Mouse (Mus musculus) adrenal gland, adult 10 weeks (tissue): ENCODE results near the gene Rfpl4b. TPM values are rescaled to one million over a fixed set of nuclear protein-coding genes. Genes with fewer than 3 reads are reported as not detected.

Experiments
- polyA plus RNA-seq: library from polyadenylated mRNA; stranded (reverse); fragments of 350-450 nt; fragmentation: Illumina TruSeq; extraction: RNeasy Lipid Tissue Mini Kit (QIAGEN cat#74804); gene quantifications from one replicate; pipeline ENCODE4 v1.2.3, GENCODE M21; 2014; ENCODE audit warnings: low read depth, low replicate concordance

The Rfpl4b gene
- polyA plus RNA-seq: not detected

DNA sequence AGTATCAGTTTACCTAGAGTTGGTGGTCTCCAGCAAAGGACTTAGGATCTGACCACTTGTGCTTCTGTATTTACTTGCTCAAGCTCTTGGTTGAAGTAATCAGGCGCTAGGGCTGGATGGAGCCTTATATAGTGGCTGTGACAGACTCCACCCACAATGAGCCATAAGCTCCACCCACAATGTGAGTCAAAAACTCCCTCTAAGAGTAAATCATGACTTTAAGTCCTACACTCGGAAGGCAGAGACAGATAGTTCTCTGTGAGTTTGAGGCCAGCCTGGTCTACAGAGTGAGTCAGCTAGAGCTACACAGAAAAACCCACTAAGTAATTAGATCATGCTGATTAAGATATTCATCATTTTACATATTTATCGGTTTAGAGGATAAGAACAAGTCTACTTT lies at the start of gene Rfpl4b:
Gene Rfpl4b, minus strand, starts transcription at position 101 of the 400 bp plus-strand sequence.

Other genes starting within 250 kb of the Rfpl4b start
- 27.8 TPM for gene Lama4, start 143.7 kb upstream of the Rfpl4b start, polyA plus RNA-seq